Mouse (Mus musculus) stomach, postnatal 0 days (tissue): ENCODE measurements around the gene Wfdc8.

Experiments
- CTCF ChIP-seq: IDR thresholded peaks from 2 replicates; pipeline ENCODE4 v1.5.1; 2016; ENCODE audit warnings: antibody characterized with exemption, low read depth, mild to moderate bottlenecking, moderate library complexity
- EP300 ChIP-seq: optimal IDR thresholded peaks from 2 replicates; pipeline ENCODE3; 2016; ENCODE audit warnings: antibody characterized with exemption

- TF ChIP-seq EP300, result no peak
- TF ChIP-seq CTCF, result no peak
These were observed 25.3 kb upstream of the Wfdc8 start, which contains the start of gene Wfdc16 for GRCm38 (mm10) chr2:164638696-164639095.
